Mouse (Mus musculus) midbrain, embryonic 11.5 days (tissue): ENCODE data around the gene Bcl11b. TPM values are rescaled to one million over a fixed set of nuclear protein-coding genes. Genes with fewer than 3 reads are reported as not detected.

Source experiments
- ATAC-seq: fragments of 200-750 bp; cut with Nextera tagmentation; 2 replicates; pipeline ENCODE4 v1.8.0; 2017; ENCODE audit warnings: moderate TSS enrichment, moderate library complexity; ENCODE audit not compliant: low FRiP score
- DNase-seq: peaks from one replicate; pipeline ENCODE4 v3.0.0; 2015; ENCODE audit warnings: low spot score; ENCODE audit errors: missing footprints
- H3K27ac ChIP-seq: fragments of 300-500 bp; sonication (generic); 2 replicates; pipeline ENCODE4 v1.5.1; 2014; ENCODE audit warnings: low read depth, low read length
- H3K27me3 ChIP-seq: fragments of 300-500 bp; sonication (generic); 2 replicates; pipeline ENCODE4 v1.6.1; 2014; ENCODE audit warnings: mild to moderate bottlenecking, low read length, moderate library complexity, mixed read lengths; ENCODE audit not compliant: control insufficient read depth, insufficient read depth
- H3K36me3 ChIP-seq: fragments of 300-500 bp; sonication (generic); 2 replicates; pipeline ENCODE4 v1.6.1; 2014; ENCODE audit warnings: mild to moderate bottlenecking, low read length, moderate library complexity, mixed read lengths; ENCODE audit not compliant: control insufficient read depth, insufficient read depth
- H3K4me1 ChIP-seq: fragments of 300-500 bp; sonication (generic); 2 replicates; pipeline ENCODE4 v1.6.1; 2014; ENCODE audit warnings: low read length; ENCODE audit not compliant: control insufficient read depth, insufficient read depth
- H3K4me2 ChIP-seq: fragments of 300-500 bp; sonication (generic); 2 replicates; pipeline ENCODE4 v1.6.1; 2014; ENCODE audit warnings: mild to moderate bottlenecking, moderate library complexity
- H3K4me3 ChIP-seq: fragments of 300-500 bp; sonication (generic); 2 replicates; pipeline ENCODE4 v1.5.1; 2014; ENCODE audit warnings: low read depth, low read length
- H3K9ac ChIP-seq: fragments of 300-500 bp; sonication (generic); 2 replicates; pipeline ENCODE4 v1.6.1; 2014; ENCODE audit warnings: low read length
- H3K9me3 ChIP-seq: fragments of 300-500 bp; sonication (generic); 2 replicates; pipeline ENCODE4 v1.6.1; 2016; ENCODE audit warnings: low read length; ENCODE audit not compliant: control insufficient read depth
- WGBS: fragments of 180-500 bp; shearing (Covaris S2); extraction: QIAGEN DNeasy Blood & Tissue Kit; methylation state at CpG from one replicate; pipeline ENCODE4 v1.1.7; 2014; 5-methylcytosine and 5-hydroxymethylcytosine counted together
- polyA plus RNA-seq: library from polyadenylated mRNA; unstranded; fragments of >200 nt; fragmentation: Nextera tagmentation; extraction: Ambion mirVana; gene quantifications from 2 replicates; pipeline ENCODE4 v1.2.1, GENCODE M21; 2014

The Bcl11b gene
- polyA plus RNA-seq, 1 experiment from 2014 or later, result 6.3 TPM

- H3K27ac ChIP-seq, result no peak overlapping the region
- H3K4me1 ChIP-seq, result peaks cover 23% of the 10 kb centered on the region
- no peaks in the 10 kb centered on the region for H3K36me3 ChIP-seq
- no peaks in the 10 kb centered on the region for H3K9me3 ChIP-seq
- no peak for DNase-seq
- H3K27me3 ChIP-seq, result no peaks in the 10 kb centered on the region
- no peak overlapping the region for H3K4me2 ChIP-seq
- WGBS, result 95% methylated on average over 22 of the region's 22 CpGs
- H3K4me3 ChIP-seq, result no peak overlapping the region
- no peak overlapping the region for H3K9ac ChIP-seq
- no peak for ATAC-seq
Observed at GRCm38 (mm10) chr12:107926074-107926855, 77.1 kb downstream of the Bcl11b start.

GRCm38 (mm10) chr12:107924696-107925095 lies 78.7 kb downstream of the Bcl11b start:
- WGBS, result 74% methylated on average over 4 of the region's 4 CpGs
- H3K36me3 ChIP-seq, result no peaks in the 10 kb centered on the region
- ATAC-seq (no peak), DNase-seq (no peak)
- no peak overlapping the region for H3K4me3 ChIP-seq
- H3K9ac ChIP-seq, result no peak overlapping the region
- H3K9me3 ChIP-seq, result no peaks in the 10 kb centered on the region
- no peak overlapping the region for H3K4me2 ChIP-seq
- H3K27ac ChIP-seq, result no peak overlapping the region
- no peaks in the 10 kb centered on the region for H3K27me3 ChIP-seq
- peaks cover 20% of the 10 kb centered on the region for H3K4me1 ChIP-seq

GRCm38 (mm10) chr12:107923963-107924362 lies 79.4 kb downstream of the Bcl11b start:
- no peak overlapping the region for H3K4me2 ChIP-seq
- WGBS, result 78% methylated on average over 3 of the region's 3 CpGs
- H3K9me3 ChIP-seq, result no peaks in the 10 kb centered on the region
- DNase-seq (no peak), ATAC-seq (no peak)
- H3K27ac ChIP-seq, result no peak overlapping the region
- peaks cover 16% of the 10 kb centered on the region for H3K4me1 ChIP-seq
- H3K36me3 ChIP-seq, result no peaks in the 10 kb centered on the region
- no peak overlapping the region for H3K4me3 ChIP-seq
- H3K9ac ChIP-seq, result no peak overlapping the region
- H3K27me3 ChIP-seq, result no peaks in the 10 kb centered on the region

GRCm38 (mm10) chr12:107922180-107922579 lies 81.2 kb downstream of the Bcl11b start:
- 95% methylated on average over 7 of the region's 7 CpGs for WGBS
- Histone ChIP-seq H3K9ac (no peak overlapping the region), H3K4me3 (no peak overlapping the region), H3K4me2 (no peak overlapping the region), H3K4me1 (peaks cover 5% of the 10 kb centered on the region), H3K27ac (no peak overlapping the region), H3K27me3 (no peaks in the 10 kb centered on the region), H3K36me3 (peaks cover 3% of the 10 kb centered on the region), H3K9me3 (no peaks in the 10 kb centered on the region)
- DNase-seq (no peak), ATAC-seq (no peak)

- no peaks in the 10 kb centered on the region for H3K27me3 ChIP-seq
- H3K9me3 ChIP-seq, result peaks cover 4% of the 10 kb centered on the region
- H3K4me1 ChIP-seq, result peaks cover 5% of the 10 kb centered on the region
- 87% methylated on average over 7 of the region's 7 CpGs for WGBS
- H3K4me3 ChIP-seq, result no peak overlapping the region
- no peak for ATAC-seq
- no peak for DNase-seq
- H3K4me2 ChIP-seq, result no peak overlapping the region
- peaks cover 9% of the 10 kb centered on the region for H3K36me3 ChIP-seq
- no peak overlapping the region for H3K27ac ChIP-seq
- H3K9ac ChIP-seq, result no peak overlapping the region
Observed at GRCm38 (mm10) chr12:107921566-107921965, 81.8 kb downstream of the Bcl11b start.

- Histone ChIP-seq H3K9me3 (peaks cover 8% of the 10 kb centered on the region), H3K4me3 (no peak overlapping the region), H3K9ac (no peak overlapping the region), H3K27ac (no peak overlapping the region), H3K4me1 (peaks cover 5% of the 10 kb centered on the region), H3K4me2 (no peak overlapping the region), H3K36me3 (peaks cover 13% of the 10 kb centered on the region), H3K27me3 (no peaks in the 10 kb centered on the region)
- ATAC-seq (no peak), DNase-seq (no peak)
- WGBS, result 70% methylated on average over 6 of the region's 6 CpGs
Observed at GRCm38 (mm10) chr12:107921154-107921553, 82.2 kb downstream of the Bcl11b start.

GRCm38 (mm10) chr12:107920716-107921115 lies 82.7 kb downstream of the Bcl11b start:
- Histone ChIP-seq H3K36me3 (peaks cover 17% of the 10 kb centered on the region), H3K27ac (no peak overlapping the region), H3K4me1 (peaks cover 5% of the 10 kb centered on the region), H3K4me2 (no peak overlapping the region), H3K9me3 (peaks cover 10% of the 10 kb centered on the region), H3K4me3 (no peak overlapping the region), H3K27me3 (no peaks in the 10 kb centered on the region), H3K9ac (no peak overlapping the region)
- ATAC-seq (no peak), DNase-seq (no peak)
- 83% methylated on average over 13 of the region's 13 CpGs for whole genome bisulfite sequencing

GRCm38 (mm10) chr12:107920076-107920475 lies 83.3 kb downstream of the Bcl11b start:
- peaks cover 24% of the 10 kb centered on the region for H3K36me3 ChIP-seq
- DNase-seq (no peak), ATAC-seq (no peak)
- H3K4me1 ChIP-seq, result peaks cover 5% of the 10 kb centered on the region
- peaks cover 10% of the 10 kb centered on the region for H3K9me3 ChIP-seq
- H3K4me3 ChIP-seq, result no peak overlapping the region
- no peaks in the 10 kb centered on the region for H3K27me3 ChIP-seq
- 91% methylated on average over 2 of the region's 2 CpGs for WGBS
- H3K4me2 ChIP-seq, result no peak overlapping the region
- H3K9ac ChIP-seq, result no peak overlapping the region
- no peak overlapping the region for H3K27ac ChIP-seq

- DNase-seq (no peak), ATAC-seq (no peak)
- Histone ChIP-seq H3K4me3 (no peak overlapping the region), H3K9ac (no peak overlapping the region), H3K36me3 (peaks cover 24% of the 10 kb centered on the region), H3K27me3 (no peaks in the 10 kb centered on the region), H3K4me1 (peaks cover 2% of the 10 kb centered on the region; the same call in 1 of the 2 replicates), H3K4me2 (no peak overlapping the region), H3K27ac (no peak overlapping the region), H3K9me3 (peaks cover 10% of the 10 kb centered on the region)
- 91% methylated on average over 6 of the region's 6 CpGs for WGBS
Observed at GRCm38 (mm10) chr12:107918779-107919178, 84.6 kb downstream of the Bcl11b start.
